Mouse (Mus musculus): ENCODE results near the gene Ttyh1.

- peak; percentile 93 for TF ChIP-seq CTCF (IDR thresholded peaks at IDR 0.05)
- TF ChIP-seq EP300 (IDR thresholded peaks at IDR 0.05), result no peak
Observed at GRCm38 (mm10) chr7:4130686-4131452, 11.7 kb downstream of the Ttyh1 start.
